Mouse (Mus musculus) ES-Bruce4 (cell line): ENCODE data around the gene E330017A01Rik. TPM values are rescaled to one million over a fixed set of nuclear protein-coding genes. Genes with fewer than 3 reads are reported as not detected.

Experiments used
- H3K27ac ChIP-seq: 2 replicates; pipeline ENCODE4 v1.5.1; 2012; ENCODE audit warnings: low read length, inconsistent platforms; ENCODE audit not compliant: insufficient read depth
- H3K27me3 ChIP-seq: 2 replicates; pipeline ENCODE4 v1.6.1; 2012; ENCODE audit warnings: mild to moderate bottlenecking, low read length, inconsistent platforms; ENCODE audit not compliant: control insufficient read depth, poor library complexity, insufficient read depth, severe bottlenecking
- H3K36me3 ChIP-seq: 2 replicates; pipeline ENCODE4 v1.6.1; 2012; ENCODE audit warnings: inconsistent platforms, mild to moderate bottlenecking, low read length, moderate library complexity; ENCODE audit not compliant: control insufficient read depth, poor library complexity, insufficient read depth, severe bottlenecking
- H3K4me1 ChIP-seq: one replicate; pipeline ENCODE4 v1.8.1; 2011; ENCODE audit warnings: low read length; ENCODE audit not compliant: control insufficient read depth, insufficient read depth
- H3K4me3 ChIP-seq: 2 replicates; pipeline ENCODE4 v1.5.1; 2011; ENCODE audit warnings: low read depth, mild to moderate bottlenecking, low read length
- H3K9ac ChIP-seq: 2 replicates; pipeline ENCODE4 v1.6.1; 2012; ENCODE audit warnings: low read depth, mild to moderate bottlenecking, inconsistent platforms; ENCODE audit not compliant: poor library complexity, severe bottlenecking
- H3K9me3 ChIP-seq: replicated peaks from 2 replicates; pipeline ENCODE4 v1.6.1; 2012; ENCODE audit warnings: mild to moderate bottlenecking, low read length, inconsistent platforms; ENCODE audit not compliant: control insufficient read depth, poor library complexity, insufficient read depth, severe bottlenecking
- CTCF ChIP-seq: IDR thresholded peaks from one replicate; pipeline ENCODE4 v1.8.1; 2011; ENCODE audit warnings: low read depth, low read length
- EP300 ChIP-seq: IDR thresholded peaks from 2 replicates; pipeline ENCODE4 v1.6.1; 2011; ENCODE audit warnings: low read depth, low read length; ENCODE audit not compliant: insufficient read depth
- POLR2A ChIP-seq: IDR thresholded peaks from one replicate; pipeline ENCODE4 v1.8.1; 2011; ENCODE audit warnings: low read length; ENCODE audit not compliant: insufficient read depth
- polyA plus RNA-seq: library from polyadenylated mRNA; stranded (reverse); fragments of >200 nt; gene quantifications from 2 replicates; pipeline ENCODE4 v1.2.4, GENCODE M21; 2011; ENCODE audit warnings: low read depth; ENCODE audit not compliant: missing spikeins, insufficient read depth, insufficient read length

Gene E330017A01Rik
- polyA plus RNA-seq, result not detected in 2 replicates

GRCm38 (mm10) chr16:58638689-58639175, at the start of gene E330017A01Rik:
E330017A01Rik (minus strand) TSS chr16:58638739.
- H3K36me3 ChIP-seq, result no peaks in the 10 kb centered on the region
- no peak within 1 kb of the TSS for H3K9ac ChIP-seq
- H3K4me3 ChIP-seq, result no peak within 1 kb of the TSS
- H3K9me3 ChIP-seq, result no peaks in the 10 kb centered on the region
- no peaks in the 10 kb centered on the region for H3K4me1 ChIP-seq
- no peak within 1 kb of the TSS for H3K27ac ChIP-seq
- TF ChIP-seq CTCF, result no peak
- no peak for TF ChIP-seq POLR2A
- no peak for TF ChIP-seq EP300
- H3K27me3 ChIP-seq, result no peaks in the 10 kb centered on the region

DNA sequence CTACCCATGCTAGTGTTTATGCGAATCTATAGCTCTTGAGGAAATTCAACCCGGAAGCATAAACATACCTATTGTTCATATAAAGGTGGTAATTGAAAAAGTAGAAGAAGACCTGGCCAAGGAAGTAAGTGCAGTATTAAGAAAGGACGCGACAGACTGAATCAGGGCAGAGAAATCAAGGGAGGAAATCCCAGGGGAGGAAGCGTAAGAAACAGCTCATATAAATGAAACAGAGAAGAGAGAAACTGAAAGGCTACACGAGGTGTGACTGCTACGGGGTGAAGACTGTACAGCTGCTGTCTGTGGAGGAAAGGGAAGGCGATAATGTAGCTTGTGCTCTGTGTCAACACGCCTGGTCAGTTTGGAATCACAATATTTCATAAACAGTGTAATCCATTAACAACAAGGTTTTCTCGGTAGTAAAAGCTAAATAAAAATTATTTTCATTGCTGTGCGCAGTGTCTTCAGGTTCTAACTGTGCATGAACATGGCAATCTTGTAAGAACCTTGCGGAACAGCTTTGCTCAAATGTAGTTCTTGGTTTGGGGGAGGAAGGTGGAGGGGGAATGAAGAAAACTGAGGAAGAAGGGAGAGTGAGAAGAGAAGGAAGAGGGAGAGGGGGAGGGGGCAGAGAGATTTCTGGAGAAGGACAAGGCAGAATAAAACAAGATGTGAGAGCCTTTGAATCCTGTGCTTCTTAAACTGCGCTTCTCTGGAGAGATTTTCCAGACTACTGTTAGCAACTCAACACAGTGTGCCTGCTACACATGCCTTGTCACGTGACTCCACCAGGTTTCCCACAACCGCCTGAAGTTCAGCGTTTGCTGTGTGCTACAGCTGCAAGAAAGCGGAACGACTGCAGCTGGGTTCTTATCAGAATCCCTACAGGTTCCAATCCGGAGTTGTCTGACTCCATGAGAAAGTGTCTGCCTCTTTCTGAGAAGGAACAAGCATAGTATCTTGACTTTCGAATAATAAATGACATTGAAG, 47.3 kb upstream of the E330017A01Rik start:
- Histone ChIP-seq H3K27me3 (no peaks in the 10 kb centered on the region), H3K4me3 (no peak overlapping the region), H3K4me1 (no peaks in the 10 kb centered on the region), H3K36me3 (peaks cover under 1% of the 10 kb centered on the region; the same call in 1 of the 2 replicates), H3K9me3 (no peaks in the 10 kb centered on the region), H3K27ac (no peak overlapping the region), H3K9ac (no peak overlapping the region)
- TF ChIP-seq CTCF (no peak), POLR2A (no peak), EP300 (no peak)

DNA sequence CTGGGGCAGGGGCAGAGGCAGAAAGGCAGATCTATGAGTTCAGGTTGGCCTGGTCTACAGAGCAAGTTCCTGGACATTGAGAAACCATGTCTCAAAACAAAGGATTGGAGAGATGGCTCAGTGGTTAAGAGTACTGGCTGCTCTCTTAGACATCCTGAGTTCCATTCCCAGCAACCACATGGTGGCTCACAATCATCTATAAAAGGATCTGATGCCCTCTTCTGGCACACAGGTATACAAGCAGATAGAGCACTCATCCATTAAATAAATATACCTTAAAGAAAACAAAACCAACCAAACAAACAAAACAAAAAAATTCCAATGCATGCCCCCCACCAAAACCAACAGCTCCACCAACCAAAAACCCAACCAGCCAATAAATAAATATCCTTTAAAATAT, 46.0 kb upstream of the E330017A01Rik start:
- no peaks in the 10 kb centered on the region for H3K9me3 ChIP-seq
- H3K27me3 ChIP-seq, result no peaks in the 10 kb centered on the region
- H3K27ac ChIP-seq, result no peak overlapping the region
- H3K4me1 ChIP-seq, result no peaks in the 10 kb centered on the region
- no peak overlapping the region for H3K4me3 ChIP-seq
- no peak for TF ChIP-seq EP300
- TF ChIP-seq POLR2A, result no peak
- TF ChIP-seq CTCF, result no peak
- H3K36me3 ChIP-seq, result peaks cover 2% of the 10 kb centered on the region
- no peak overlapping the region for H3K9ac ChIP-seq

DNA sequence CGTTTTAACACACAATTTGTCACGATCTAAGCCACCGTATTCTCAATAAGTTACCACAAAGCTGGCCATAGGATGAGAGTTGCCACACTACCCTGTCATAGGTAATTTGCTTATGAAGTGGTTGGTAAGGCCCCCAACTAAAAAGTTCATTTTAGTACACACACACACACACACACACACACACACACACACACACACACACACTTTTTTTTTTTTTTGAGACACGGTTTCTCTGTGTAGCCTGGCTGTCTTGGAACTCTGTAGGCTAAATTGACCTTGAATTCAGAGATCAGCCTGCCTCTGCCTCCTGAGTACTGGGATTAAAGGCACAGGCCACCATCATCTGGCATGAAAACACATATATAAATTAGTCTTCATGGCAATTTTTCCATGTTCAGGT, 45.4 kb upstream of the E330017A01Rik start:
- Histone ChIP-seq H3K27ac (no peak overlapping the region), H3K36me3 (peaks cover 2% of the 10 kb centered on the region), H3K4me1 (no peaks in the 10 kb centered on the region), H3K4me3 (no peak overlapping the region), H3K9me3 (no peaks in the 10 kb centered on the region), H3K9ac (no peak overlapping the region), H3K27me3 (no peaks in the 10 kb centered on the region)
- TF ChIP-seq EP300 (no peak), POLR2A (no peak), CTCF (no peak)

GRCm38 (mm10) chr16:58682870-58683269, 44.3 kb upstream of the E330017A01Rik start:
- H3K36me3 ChIP-seq, result peaks cover 2% of the 10 kb centered on the region

GRCm38 (mm10) chr16:58682046-58682445, 43.5 kb upstream of the E330017A01Rik start:
- Histone ChIP-seq H3K4me3 (no peak overlapping the region), H3K36me3 (peaks cover 5% of the 10 kb centered on the region)

More at GRCm38 (mm10) chr16:58682870-58683269, 44.3 kb upstream of the E330017A01Rik start:
- H3K27ac ChIP-seq, result no peak overlapping the region
- TF ChIP-seq EP300 (no peak), POLR2A (no peak), CTCF (no peak)
- no peaks in the 10 kb centered on the region for H3K4me1 ChIP-seq
- no peaks in the 10 kb centered on the region for H3K9me3 ChIP-seq
- H3K9ac ChIP-seq, result no peak overlapping the region
- no peaks in the 10 kb centered on the region for H3K27me3 ChIP-seq
- H3K4me3 ChIP-seq, result no peak overlapping the region

More at GRCm38 (mm10) chr16:58682046-58682445, 43.5 kb upstream of the E330017A01Rik start:
- TF ChIP-seq EP300 (no peak), CTCF (no peak), POLR2A (no peak)
- no peaks in the 10 kb centered on the region for H3K4me1 ChIP-seq
- H3K9me3 ChIP-seq, result no peaks in the 10 kb centered on the region
- no peak overlapping the region for H3K27ac ChIP-seq
- no peaks in the 10 kb centered on the region for H3K27me3 ChIP-seq
- H3K9ac ChIP-seq, result no peak overlapping the region
